Mouse (Mus musculus) midbrain, embryonic 15.5 days (tissue): ENCODE data around the gene Elobl. TPM values are rescaled to one million over a fixed set of nuclear protein-coding genes. Genes with fewer than 3 reads are reported as not detected.
"Not testable (repeated sequence)": the region's sequence is repeated elsewhere in the genome, so short reads cannot be mapped to it uniquely, and the experiment has no call there.

Source experiments
- ATAC-seq: fragments of 200-750 bp; cut with Nextera tagmentation; replicated peaks from 2 replicates; pipeline ENCODE4 v1.8.0; 2017; ENCODE audit warnings: moderate TSS enrichment
- H3K27ac ChIP-seq: fragments of 300-500 bp; sonication (generic); 2 replicates; pipeline ENCODE4 v1.5.1; 2015; ENCODE audit warnings: mild to moderate bottlenecking, inconsistent platforms
- H3K27me3 ChIP-seq: fragments of 300-500 bp; sonication (generic); replicated peaks from 2 replicates; pipeline ENCODE4 v1.6.1; 2015; ENCODE audit warnings: inconsistent platforms
- H3K36me3 ChIP-seq: fragments of 300-500 bp; sonication (generic); replicated peaks from 2 replicates; pipeline ENCODE4 v1.6.1; 2015; ENCODE audit warnings: inconsistent platforms
- H3K4me1 ChIP-seq: fragments of 300-500 bp; sonication (generic); 2 replicates; pipeline ENCODE4 v1.6.1; 2015; ENCODE audit warnings: inconsistent platforms
- H3K4me2 ChIP-seq: fragments of 300-500 bp; sonication (generic); 2 replicates; pipeline ENCODE4 v1.6.1; 2015; ENCODE audit warnings: inconsistent platforms, mild to moderate bottlenecking, moderate library complexity
- H3K4me3 ChIP-seq: fragments of 300-500 bp; sonication (generic); 2 replicates; pipeline ENCODE4 v1.5.1; 2015; ENCODE audit warnings: mild to moderate bottlenecking, inconsistent platforms
- H3K9ac ChIP-seq: fragments of 300-500 bp; sonication (generic); 2 replicates; pipeline ENCODE4 v1.6.1; 2015; ENCODE audit warnings: mild to moderate bottlenecking, inconsistent platforms
- H3K9me3 ChIP-seq: fragments of 300-500 bp; sonication (generic); 2 replicates; pipeline ENCODE4 v1.6.1; 2016; ENCODE audit warnings: inconsistent platforms
- WGBS: fragments of 180-500 bp; shearing (Covaris S2); methylation state at CpG from one replicate; pipeline ENCODE4 v1.1.7; 2015; ENCODE audit warnings: mixed read lengths; 5-methylcytosine and 5-hydroxymethylcytosine counted together
- polyA plus RNA-seq: library from polyadenylated mRNA; unstranded; fragments of >200 nt; fragmentation: Nextera tagmentation; extraction: Ambion mirVana; gene quantifications from 2 replicates; pipeline ENCODE4 v1.2.1, GENCODE M21; 2015

Elobl gene
- polyA plus RNA-seq, 1 experiment from 2014 or later, result not detected

DNA sequence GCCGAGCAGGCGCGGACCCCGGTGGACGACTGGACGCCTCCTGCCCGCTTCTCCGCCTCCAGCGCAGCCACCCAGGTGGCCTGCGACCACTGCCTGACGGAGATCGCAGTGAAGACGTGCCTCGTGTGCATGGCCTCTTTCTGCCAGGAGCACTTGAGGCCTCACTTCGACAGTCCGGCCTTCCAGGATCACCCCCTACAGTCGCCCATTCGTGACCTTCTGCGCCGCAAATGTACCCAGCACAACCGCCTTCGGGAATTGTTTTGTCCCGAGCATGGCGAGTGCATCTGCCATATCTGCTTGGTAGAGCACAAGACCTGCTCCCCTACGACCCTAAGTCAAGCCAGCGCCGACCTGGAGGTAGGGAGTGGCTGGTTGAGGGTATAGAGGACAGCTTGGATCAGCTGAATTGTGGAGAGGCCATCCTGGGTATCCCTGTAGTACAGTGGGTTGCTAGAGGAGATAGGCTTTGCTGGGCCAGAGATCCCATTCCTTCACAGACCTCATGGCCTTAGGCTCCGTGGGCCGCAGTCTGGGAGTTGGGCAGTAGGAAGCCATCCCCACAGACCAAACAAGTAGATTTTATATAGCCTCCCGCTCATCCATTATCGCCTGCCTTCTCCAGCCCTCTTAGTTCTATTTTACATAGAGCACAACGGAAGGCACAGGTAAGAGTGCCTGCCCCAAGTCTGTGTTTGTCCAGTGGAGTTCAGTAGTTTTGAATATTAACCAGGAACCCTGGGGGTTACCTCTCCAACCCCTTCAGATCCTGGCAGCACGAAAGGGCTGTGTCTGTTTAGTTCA, 33.2 kb upstream of the Elobl start:
- no peaks in the 10 kb centered on the region for H3K9me3 ChIP-seq
- peaks cover 18% of the 10 kb centered on the region for H3K27me3 ChIP-seq
- 27% methylated on average over 33 of the region's 33 CpGs for WGBS
- H3K4me3 ChIP-seq, result peak overlapping the region; percentile 35
- peak overlapping the region; percentile 47 for H3K4me2 ChIP-seq
- no peak for ATAC-seq
- no peaks in the 10 kb centered on the region for H3K36me3 ChIP-seq
- no peak overlapping the region for H3K9ac ChIP-seq
- peaks cover 7% of the 10 kb centered on the region; the same call in 1 of the 2 replicates for H3K4me1 ChIP-seq
- H3K27ac ChIP-seq, result no peak overlapping the region

DNA sequence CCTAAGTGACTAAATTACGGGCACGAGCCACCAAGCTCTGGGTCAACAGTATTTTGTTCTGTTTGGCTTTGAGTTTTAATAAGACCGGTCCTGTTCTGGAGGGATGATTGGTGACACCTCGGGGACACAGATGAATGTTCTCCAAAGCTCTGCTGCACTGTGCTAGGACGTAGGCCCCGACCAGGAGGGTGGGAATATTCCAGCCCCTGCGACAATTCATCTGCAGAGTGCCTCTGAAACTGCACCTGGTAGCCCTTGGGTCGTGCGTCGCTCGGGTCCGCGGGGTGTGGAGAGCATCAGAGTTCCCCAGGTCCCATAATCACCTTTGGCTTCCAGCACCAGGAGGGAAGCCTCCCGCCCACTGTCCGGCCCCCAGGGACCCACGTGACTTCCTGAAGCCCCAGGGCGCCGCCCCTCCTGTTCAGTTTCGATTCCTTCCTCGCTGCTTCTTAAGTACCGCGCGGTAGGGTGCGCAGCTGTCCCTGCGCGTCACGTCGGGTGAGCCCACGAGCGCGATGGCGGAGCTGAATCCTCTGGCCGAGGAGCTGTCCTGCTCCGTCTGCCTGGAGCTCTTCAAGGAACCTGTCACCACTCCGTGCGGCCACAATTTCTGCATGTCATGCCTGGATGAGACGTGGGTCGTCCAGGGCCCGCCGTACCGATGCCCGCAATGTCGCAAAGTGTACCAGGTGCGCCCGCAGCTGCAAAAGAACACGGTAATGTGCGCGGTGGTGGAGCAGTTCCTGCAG, 32.4 kb upstream of the Elobl start, which contains the start of gene Trim25:
TSS of gene Trim25 (plus strand) at position 403 of the 749 bp plus-strand sequence.
- 3% methylated on average over 48 of the region's 48 CpGs for WGBS
- no peak for ATAC-seq

DNA sequence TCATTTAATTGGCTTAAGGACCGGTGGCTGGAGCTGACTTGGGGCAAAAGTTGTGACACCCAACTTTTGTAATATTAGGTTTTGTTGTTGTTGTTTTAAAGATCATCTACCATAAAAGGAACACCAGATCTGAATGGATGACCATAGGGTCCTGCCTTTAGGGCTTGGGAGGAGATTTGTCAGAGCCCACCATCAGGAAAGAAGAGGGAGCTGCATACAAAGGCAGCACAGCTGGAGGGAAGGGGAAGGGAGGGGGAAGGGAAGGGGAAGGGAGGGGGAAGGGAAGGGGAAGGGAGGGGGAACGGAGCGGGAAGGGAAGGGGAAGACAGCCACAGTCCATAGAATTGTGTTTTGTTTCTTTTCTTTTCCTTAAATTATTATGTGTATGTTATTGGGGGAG, 31.7 kb upstream of the Elobl start:
- 16% methylated on average over 3 of the region's 3 CpGs for WGBS
- Histone ChIP-seq H3K36me3 (no peaks in the 10 kb centered on the region), H3K4me1 (peaks cover 7% of the 10 kb centered on the region; the same call in 1 of the 2 replicates), H3K27ac (no peak overlapping the region), H3K4me2 (no peak overlapping the region), H3K9ac (no peak overlapping the region), H3K4me3 (no peak overlapping the region), H3K9me3 (no peaks in the 10 kb centered on the region), H3K27me3 (peaks cover 18% of the 10 kb centered on the region)
- ATAC-seq, result no peak

More for the DNA sequence above, 32.4 kb upstream of the Elobl start, which contains the start of gene Trim25:
- peaks cover 7% of the 10 kb centered on the region; the same call in 1 of the 2 replicates for H3K4me1 ChIP-seq
- H3K9ac ChIP-seq, result no peak within 1 kb of the TSS
- peak within 1 kb of the TSS; percentile 47 for H3K4me2 ChIP-seq
- H3K27ac ChIP-seq, result no peak within 1 kb of the TSS
- H3K4me3 ChIP-seq, result peak within 1 kb of the TSS; percentile 35
- H3K36me3 ChIP-seq, result no peaks in the 10 kb centered on the region
- H3K9me3 ChIP-seq, result no peaks in the 10 kb centered on the region
- peaks cover 18% of the 10 kb centered on the region for H3K27me3 ChIP-seq

DNA sequence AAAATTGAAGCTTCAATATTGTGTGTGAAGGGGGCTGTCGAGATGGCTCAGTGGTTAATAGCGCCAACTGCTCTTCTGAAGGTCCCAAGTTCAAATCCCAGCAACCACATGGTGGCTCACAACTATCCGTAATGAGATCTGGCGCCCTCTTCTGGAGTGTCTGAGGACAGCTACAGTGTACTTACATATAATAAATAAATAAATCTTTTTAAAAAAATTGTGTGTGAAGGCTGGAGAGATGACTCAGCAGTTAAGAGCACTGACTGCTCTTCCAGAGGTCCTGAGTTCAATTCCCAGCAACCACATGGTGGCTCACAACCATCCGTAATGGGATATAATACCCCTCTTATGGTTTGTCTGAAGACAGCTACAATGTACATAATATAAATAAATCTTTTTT, 30.6 kb upstream of the Elobl start:
- not testable (repeated sequence) for H3K36me3 ChIP-seq, ATAC-seq, H3K27ac ChIP-seq, H3K4me1 ChIP-seq, H3K4me3 ChIP-seq, H3K9me3 ChIP-seq, H3K9ac ChIP-seq, H3K4me2 ChIP-seq
- WGBS, result 87% methylated on average over 5 of the region's 5 CpGs
- H3K27me3 ChIP-seq, result peaks cover 18% of the 10 kb centered on the region

DNA sequence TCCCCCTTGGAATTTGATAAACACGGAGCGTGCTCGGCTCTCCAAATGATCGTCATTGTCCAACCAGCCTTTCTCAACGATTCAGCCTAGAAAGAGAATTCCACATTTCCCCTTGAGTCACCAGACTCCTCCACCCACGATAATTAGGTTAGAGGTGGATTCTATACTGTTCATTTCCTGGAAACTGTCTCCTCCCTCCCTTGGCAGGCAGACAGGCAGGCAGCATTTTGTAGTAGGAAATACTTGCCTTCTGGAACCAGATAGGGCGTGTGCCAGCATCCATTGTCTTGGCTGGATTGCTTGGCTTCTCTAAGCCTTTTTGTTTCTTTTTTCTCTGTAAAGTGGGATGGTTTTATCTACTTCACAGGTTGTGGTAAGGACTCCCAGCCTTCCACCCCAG, 29.7 kb upstream of the Elobl start:
- Histone ChIP-seq H3K4me1 (peaks cover 7% of the 10 kb centered on the region; the same call in 1 of the 2 replicates), H3K27ac (no peak overlapping the region), H3K36me3 (no peaks in the 10 kb centered on the region), H3K9ac (no peak overlapping the region), H3K27me3 (peaks cover 18% of the 10 kb centered on the region), H3K4me3 (no peak overlapping the region), H3K4me2 (no peak overlapping the region), H3K9me3 (no peaks in the 10 kb centered on the region)
- WGBS, result 76% methylated on average over 7 of the region's 7 CpGs
- ATAC-seq, result no peak

DNA sequence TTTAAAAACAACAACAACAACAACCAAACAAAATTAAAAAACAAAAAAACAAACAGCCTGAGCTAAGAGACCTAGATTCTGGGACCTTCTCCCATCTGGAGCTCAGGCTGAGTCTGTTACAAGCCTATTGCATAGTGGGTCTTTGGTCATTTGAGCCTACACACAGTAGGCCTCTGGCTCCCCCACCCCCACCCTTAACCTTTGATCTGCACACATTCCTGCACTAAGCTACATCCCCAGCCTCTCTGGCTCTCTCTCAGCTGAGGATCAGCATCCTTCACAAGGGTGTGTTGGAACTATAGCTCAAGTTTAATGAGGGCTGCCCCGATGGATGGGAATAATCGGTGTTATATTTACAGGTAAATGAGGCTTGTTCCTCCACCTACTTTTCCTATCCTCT, 28.9 kb upstream of the Elobl start:
- WGBS, result 92% methylated on average over 2 of the region's 2 CpGs
- H3K36me3 ChIP-seq, result no peaks in the 10 kb centered on the region
- no peak overlapping the region for H3K4me3 ChIP-seq
- H3K27ac ChIP-seq, result no peak overlapping the region
- no peak for ATAC-seq
- H3K9me3 ChIP-seq, result no peaks in the 10 kb centered on the region
- H3K27me3 ChIP-seq, result peaks cover 18% of the 10 kb centered on the region
- H3K9ac ChIP-seq, result no peak overlapping the region
- no peak overlapping the region for H3K4me2 ChIP-seq
- H3K4me1 ChIP-seq, result peaks cover 7% of the 10 kb centered on the region; the same call in 1 of the 2 replicates

DNA sequence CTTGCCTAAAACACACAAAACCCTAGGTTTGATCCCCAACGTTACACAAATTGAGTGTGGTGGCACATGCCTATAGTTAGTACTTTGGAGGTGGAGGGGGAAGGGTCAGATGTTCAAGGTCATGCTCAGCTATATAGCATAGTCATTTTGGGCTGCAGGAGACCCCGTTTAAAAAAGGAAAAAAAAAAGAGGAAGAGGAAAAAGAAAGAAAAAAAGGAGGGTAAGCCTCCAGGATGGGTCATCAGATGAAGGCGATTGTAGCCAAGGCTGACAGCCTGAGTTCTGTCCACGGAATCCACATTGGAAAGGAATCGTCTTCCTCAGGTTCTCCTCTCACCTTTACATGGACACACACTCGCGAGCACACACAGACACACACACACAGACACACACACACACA, 27.8 kb upstream of the Elobl start:
- H3K4me2 ChIP-seq, result no peak overlapping the region
- ATAC-seq, result no peak
- WGBS, result 89% methylated on average over 7 of the region's 7 CpGs

DNA sequence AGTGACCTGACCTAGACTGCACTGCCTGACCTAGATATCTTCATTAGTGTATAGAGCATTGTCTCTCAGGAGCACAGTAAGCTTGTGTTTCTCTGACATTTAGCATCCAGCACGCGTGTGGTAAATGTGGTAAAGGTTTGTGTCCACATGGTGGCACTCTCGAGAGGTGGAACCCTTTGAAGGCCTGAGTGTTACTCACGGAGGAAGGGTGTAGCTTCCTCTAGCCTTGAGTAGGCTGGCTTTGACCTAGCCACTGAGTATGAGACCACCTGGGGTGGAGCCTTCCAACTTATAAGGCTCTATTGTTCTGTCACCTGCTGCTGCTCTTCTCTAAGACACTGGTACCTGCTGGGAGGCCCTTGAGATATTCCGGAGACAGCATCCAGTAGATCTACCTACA, 26.9 kb upstream of the Elobl start:
- H3K4me3 ChIP-seq, result no peak overlapping the region
- no peak for ATAC-seq
- no peaks in the 10 kb centered on the region; the same call in 1 of the 2 replicates for H3K36me3 ChIP-seq
- peaks cover under 1% of the 10 kb centered on the region; the same call in 1 of the 2 replicates for H3K27me3 ChIP-seq
- no peaks in the 10 kb centered on the region for H3K4me1 ChIP-seq
- no peak overlapping the region for H3K9ac ChIP-seq
- H3K9me3 ChIP-seq, result no peaks in the 10 kb centered on the region
- WGBS, result 20% methylated on average over 5 of the region's 5 CpGs
- H3K4me2 ChIP-seq, result no peak overlapping the region
- no peak overlapping the region for H3K27ac ChIP-seq

More for the DNA sequence above, 27.8 kb upstream of the Elobl start:
- Histone ChIP-seq H3K4me1 (peaks cover 6% of the 10 kb centered on the region; the same call in 1 of the 2 replicates), H3K4me3 (no peak overlapping the region), H3K9ac (no peak overlapping the region), H3K27me3 (peaks cover 9% of the 10 kb centered on the region), H3K27ac (no peak overlapping the region), H3K36me3 (no peaks in the 10 kb centered on the region), H3K9me3 (no peaks in the 10 kb centered on the region)

DNA sequence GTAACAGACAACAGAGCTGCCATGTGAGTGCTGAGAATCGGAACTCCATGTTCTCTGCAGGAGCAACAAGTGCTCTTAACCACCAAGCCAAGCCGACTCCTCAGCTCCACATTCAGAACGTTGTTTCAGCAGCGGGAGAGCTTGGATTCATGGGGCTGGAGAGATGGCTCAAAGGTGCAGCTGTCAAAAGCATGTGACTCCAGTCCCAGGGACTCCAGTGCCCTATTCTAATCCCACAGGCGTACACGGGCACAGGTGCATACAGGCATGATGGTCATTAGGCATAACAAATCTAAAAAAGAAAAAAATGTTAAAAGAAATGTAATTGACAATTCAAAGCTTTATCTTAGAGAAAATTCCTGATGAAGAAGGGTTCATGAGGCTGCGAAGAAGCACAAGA, 26.5 kb upstream of the Elobl start:
- 45% methylated on average over 7 of the region's 7 CpGs for WGBS
- H3K27ac ChIP-seq, result no peak overlapping the region

DNA sequence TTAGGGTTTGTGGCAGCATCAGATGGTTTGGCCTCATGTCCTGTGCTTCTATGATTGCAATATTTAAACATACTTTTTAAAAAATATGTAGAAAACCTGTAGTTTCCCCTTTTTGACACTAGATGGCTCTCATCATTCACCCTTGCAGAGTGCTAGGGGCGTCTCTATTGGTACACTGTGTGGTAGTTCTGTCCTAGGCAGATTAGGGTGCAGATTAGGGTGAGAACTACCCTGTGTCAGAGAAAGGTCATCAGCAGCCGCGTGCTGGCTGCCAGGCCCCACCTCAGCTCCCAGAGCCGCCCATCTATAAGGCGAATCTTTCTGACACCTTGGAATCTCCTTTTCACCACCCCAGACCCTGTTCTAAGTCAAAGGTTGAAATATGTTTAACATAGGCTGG, 22.8 kb upstream of the Elobl start:
- WGBS, result 75% methylated on average over 5 of the region's 5 CpGs
- H3K27ac ChIP-seq, result no peak overlapping the region
- H3K4me1 ChIP-seq, result no peaks in the 10 kb centered on the region
- H3K9ac ChIP-seq, result no peak overlapping the region
- no peaks in the 10 kb centered on the region for H3K27me3 ChIP-seq
- H3K9me3 ChIP-seq, result no peaks in the 10 kb centered on the region
- H3K36me3 ChIP-seq, result peaks cover 8% of the 10 kb centered on the region; the same call in 1 of the 2 replicates
- ATAC-seq, result no peak
- H3K4me2 ChIP-seq, result no peak overlapping the region
- no peak overlapping the region for H3K4me3 ChIP-seq

More for the DNA sequence above, 26.5 kb upstream of the Elobl start:
- H3K9ac ChIP-seq, result no peak overlapping the region
- no peak overlapping the region for H3K4me2 ChIP-seq
- no peaks in the 10 kb centered on the region for H3K9me3 ChIP-seq
- no peaks in the 10 kb centered on the region for H3K4me1 ChIP-seq
- H3K36me3 ChIP-seq, result no peaks in the 10 kb centered on the region; the same call in 1 of the 2 replicates
- no peak for ATAC-seq
- H3K4me3 ChIP-seq, result no peak overlapping the region
- H3K27me3 ChIP-seq, result no peaks in the 10 kb centered on the region

DNA sequence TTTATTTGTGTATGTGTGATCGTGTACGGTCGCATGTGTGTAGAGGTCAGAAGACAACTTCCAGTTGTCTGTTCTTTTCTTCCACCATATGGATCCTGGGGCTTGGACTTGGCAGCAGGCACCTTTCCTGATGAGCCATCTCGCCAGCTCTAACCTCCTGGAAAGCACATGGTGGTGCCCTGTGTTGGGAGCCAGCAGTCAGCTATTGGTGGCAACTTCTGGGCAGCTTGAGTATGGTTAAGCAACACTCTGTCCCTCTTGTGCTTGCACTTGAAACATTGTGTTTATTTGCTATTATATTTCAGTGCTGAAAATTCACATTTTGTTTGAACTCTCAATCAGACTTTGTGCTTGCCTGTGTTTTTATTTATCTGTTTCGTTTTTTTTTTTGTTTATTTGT, 22.2 kb upstream of the Elobl start:
- no peaks in the 10 kb centered on the region for H3K9me3 ChIP-seq
- H3K36me3 ChIP-seq, result peaks cover 8% of the 10 kb centered on the region; the same call in 1 of the 2 replicates
- no peaks in the 10 kb centered on the region for H3K27me3 ChIP-seq
- no peak overlapping the region for H3K9ac ChIP-seq
- no peaks in the 10 kb centered on the region for H3K4me1 ChIP-seq
- H3K27ac ChIP-seq, result no peak overlapping the region
- H3K4me3 ChIP-seq, result no peak overlapping the region
- ATAC-seq, result no peak
- no peak overlapping the region for H3K4me2 ChIP-seq
- 82% methylated on average over 5 of the region's 5 CpGs for WGBS

DNA sequence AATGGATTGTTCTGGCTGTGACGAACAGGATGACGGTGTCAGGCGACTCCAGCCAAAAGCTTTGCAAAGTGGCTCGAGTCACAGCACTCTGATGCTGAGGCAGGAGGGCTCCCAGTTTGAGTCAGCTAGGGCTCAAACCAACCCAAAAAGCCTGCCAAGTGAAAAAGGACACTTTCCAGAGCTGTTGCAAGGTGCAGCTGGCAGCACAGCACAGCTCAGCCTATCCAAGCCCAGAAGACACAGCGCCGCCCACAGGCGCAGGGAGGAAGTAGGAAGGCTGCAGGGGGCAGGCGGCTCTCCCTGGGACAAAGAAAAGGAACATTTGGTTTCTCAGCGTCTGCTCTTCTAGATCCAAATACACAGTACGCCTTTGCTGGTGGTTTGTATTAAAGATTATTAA, 19.9 kb upstream of the Elobl start:
- Histone ChIP-seq H3K4me1 (no peaks in the 10 kb centered on the region), H3K27me3 (no peaks in the 10 kb centered on the region), H3K4me2 (no peak overlapping the region), H3K27ac (no peak overlapping the region), H3K9me3 (no peaks in the 10 kb centered on the region), H3K9ac (no peak overlapping the region), H3K36me3 (peaks cover 14% of the 10 kb centered on the region), H3K4me3 (no peak overlapping the region)
- WGBS, result 84% methylated on average over 10 of the region's 10 CpGs
- ATAC-seq, result no peak
